In the genomic region with DNA sequence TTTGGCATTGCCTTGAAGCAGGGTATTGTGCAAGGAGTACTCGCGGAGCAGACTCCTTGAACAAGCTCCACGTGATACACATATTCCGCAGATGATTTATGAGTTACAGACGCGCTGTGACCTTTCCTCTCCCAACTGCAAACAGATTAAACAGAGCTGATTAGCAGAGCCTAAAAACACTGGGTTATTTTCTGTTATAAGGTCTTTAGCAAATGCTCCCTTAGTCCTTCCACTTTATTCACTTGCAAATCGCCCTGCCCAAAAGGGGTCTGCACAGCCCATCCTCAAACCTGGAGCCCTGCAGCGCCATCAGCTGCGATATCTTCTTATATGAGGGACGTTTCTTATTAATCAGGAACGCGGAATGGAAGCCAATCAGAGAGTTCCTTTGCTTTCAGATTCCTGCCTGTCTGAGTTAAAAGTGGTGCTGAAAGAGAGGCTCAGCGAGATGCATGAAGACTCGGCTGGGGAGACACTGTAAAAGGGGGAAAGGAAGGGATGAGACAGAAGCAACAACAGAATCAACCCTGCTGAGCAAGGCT, we compare ENCODE assay signal across 8 mouse cellular contexts. TPM values are rescaled to one million over a fixed set of nuclear protein-coding genes. Genes with fewer than 3 reads are reported as not detected.
DNase-seq lines count a peak whose midpoint lies in the region; ATAC-seq lines count a peak whose summit lies in the region.

Gene Cdh9, plus strand, starts transcription at position 287 of the 542 bp plus-strand sequence.

- intact Hi-C loops in heart, postnatal 25 days (cut with DNase I): no loop called here

- H3K27me3 ChIP-seq in forebrain, embryonic 16.5 days (replicated peaks; ENCODE audit: control insufficient read depth, insufficient read depth, low read length): no peaks in the 10 kb centered on the region
- no peaks in the 10 kb centered on the region for H3K27me3 ChIP-seq in stomach, embryonic 16.5 days (ENCODE audit: control insufficient read depth, insufficient read depth, low read length)

- no peaks in the 10 kb centered on the region; the same call in 1 of the 2 replicates for H3K4me1 ChIP-seq in forebrain, embryonic 16.5 days (replicated peaks; ENCODE audit: control insufficient read depth, insufficient read depth, low read length)
- H3K4me1 ChIP-seq in stomach, embryonic 16.5 days (ENCODE audit: control insufficient read depth, insufficient read depth, low read length): 0 out of 2 replicates have a peak, but pooled peaks cover 3% of the 10 kb centered on the region

- WGBS in forebrain, embryonic 16.5 days: 1% methylated on average over 14 of the region's 14 CpGs
- 2% methylated on average over 14 of the region's 14 CpGs for WGBS in stomach, embryonic 16.5 days

- peak within 1 kb of the TSS; percentile 60 for H3K4me2 ChIP-seq in forebrain, embryonic 16.5 days (ENCODE audit: low read length)
- H3K4me2 ChIP-seq in stomach, embryonic 16.5 days (ENCODE audit: low read depth, low read length): peak within 1 kb of the TSS; percentile 45

- peak; percentile 82 for ATAC-seq in forebrain, embryonic 16.5 days
- peak; percentile 44; the same call in 1 of the 2 replicates for ATAC-seq in stomach, embryonic 16.5 days (ENCODE audit: insufficient read depth, low FRiP score)

- peak within 1 kb of the TSS; percentile 47 for H3K9ac ChIP-seq in forebrain, embryonic 16.5 days (replicated peaks; ENCODE audit: low read depth, low read length)
- peak within 1 kb of the TSS; percentile 0; the same call in 1 of the 2 replicates for H3K9ac ChIP-seq in stomach, embryonic 16.5 days (ENCODE audit: low read length)

- peak; percentile 75 for DNase-seq in heart, adult 11 months
- DNase-seq in heart, postnatal 25 days (ENCODE audit: low spot score): no peak
- peak; percentile 71 for DNase-seq in adrenal gland, adult 2 months
- peak; percentile 35 to 49 for DNase-seq in layer of hippocampus, adult 8-10 months (ENCODE audit: low spot score in 2 of 2)
- DNase-seq in mesoderm, embryonic 11.5 days (ENCODE audit: low read depth, low spot score): peak; percentile 54
- DNase-seq in c-Kit-positive CD71-positive TER-119-positive erythroid progenitor cells, embryonic 14.5 days (ENCODE audit: low spot score): no peak

- H3K27ac ChIP-seq in forebrain, embryonic 16.5 days (ENCODE audit: low read length): no peak within 1 kb of the TSS
- H3K27ac ChIP-seq in stomach, embryonic 16.5 days (ENCODE audit: low read length): no peak within 1 kb of the TSS

- H3K9me3 ChIP-seq in forebrain, embryonic 16.5 days (ENCODE audit: control insufficient read depth, low read length): no peaks in the 10 kb centered on the region
- H3K9me3 ChIP-seq in stomach, embryonic 16.5 days (replicated peaks; ENCODE audit: control insufficient read depth, low read length): no peaks in the 10 kb centered on the region

- no peaks in the 10 kb centered on the region for H3K36me3 ChIP-seq in forebrain, embryonic 16.5 days (ENCODE audit: control insufficient read depth, insufficient read depth)
- no peaks in the 10 kb centered on the region for H3K36me3 ChIP-seq in stomach, embryonic 16.5 days (ENCODE audit: control insufficient read depth, insufficient read depth, low read length)

- H3K4me3 ChIP-seq in forebrain, embryonic 16.5 days (replicated peaks; ENCODE audit: low read length): peak within 1 kb of the TSS; percentile 42
- H3K4me3 ChIP-seq in stomach, embryonic 16.5 days (replicated peaks; ENCODE audit: low read length): peak within 1 kb of the TSS; percentile 31

RNA-seq across cellular contexts. Expression of gene Cdh9, which starts in this region (rescaled TPM):
- not detected for total RNA-seq in heart, postnatal 25 days (2021)
- total RNA-seq in adrenal gland, adult 2 months (2021): 1 to 10 TPM in 1 of 2 experiments, under 1 TPM in 1; 0.86 to 1.2 TPM
- polyA plus RNA-seq in adrenal gland, adult 2 months (2012; rRNA removed): 0.09 TPM in 1 of 2 replicates, not detected in the other
- polyA plus RNA-seq in forebrain, embryonic 16.5 days (2015; fragmentation: Nextera tagmentation; extraction: Ambion mirVana): 3.7 and 4.0 TPM in 2 replicates
- 10 to 100 TPM; 28.7 to 33.4 (median 30.1) TPM for total RNA-seq in layer of hippocampus, adult 8-10 months (2022)
- 0.35 and 0.56 TPM in 2 replicates for polyA plus RNA-seq in stomach, embryonic 16.5 days (2015; fragmentation: Nextera tagmentation; extraction: Ambion mirVana)

Comparison
In these comparisons a context has a peak if more than half of its experiments do, and no peak if none do; other contexts are left out.
1. RNA of gene Cdh9 (total RNA-seq): 28.7 to 33.4 TPM in layer of hippocampus, adult 8-10 months; 0.86 to 1.2 TPM in adrenal gland, adult 2 months and not detected in heart, postnatal 25 days; every median in the first group is over 10 times any median in the second.
2. DNase-seq: peak in heart, adult 11 months (single experiment), adrenal gland, adult 2 months (single experiment), layer of hippocampus, adult 8-10 months (2 of 2) and mesoderm, embryonic 11.5 days (single experiment); none in heart, postnatal 25 days (single experiment) and c-Kit-positive CD71-positive TER-119-positive erythroid progenitor cells, embryonic 14.5 days (single experiment).
3. Peak in ATAC-seq, H3K4me3 ChIP-seq, H3K9ac ChIP-seq and H3K4me2 ChIP-seq in stomach, embryonic 16.5 days; RNA of the gene not detected or under 1 TPM.